Comparison of ENCODE assay signal across 12 mouse cellular contexts in the genomic region with DNA sequence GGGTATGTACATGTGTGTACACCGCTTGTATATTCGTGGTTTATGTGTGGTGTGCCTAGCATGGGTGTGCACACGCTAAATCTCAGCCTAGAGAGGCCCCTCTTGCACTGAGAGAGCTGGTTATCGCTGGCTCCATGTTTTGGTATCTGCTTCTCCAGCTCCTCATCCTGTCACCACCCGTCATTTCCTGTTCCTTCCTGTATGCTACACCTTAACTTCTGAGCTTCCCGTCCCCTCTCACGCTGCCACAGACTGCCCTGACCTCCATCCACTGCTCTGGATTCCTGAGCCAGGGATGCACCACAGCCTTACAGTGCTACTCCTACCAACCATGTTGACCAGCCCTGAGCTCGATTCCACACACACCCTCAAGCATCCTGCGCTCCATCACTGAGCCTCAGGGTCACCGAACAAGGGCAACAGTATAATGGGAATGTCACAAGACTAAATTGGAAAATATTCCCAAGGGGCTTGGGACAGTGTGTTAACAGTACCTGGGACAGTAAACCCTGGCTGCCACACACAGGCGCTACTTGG. TPM values are rescaled to one million over a fixed set of nuclear protein-coding genes. Genes with fewer than 3 reads are reported as not detected.
DNase-seq lines count a peak whose midpoint lies in the region; ATAC-seq and TF ChIP-seq lines count a peak whose summit lies in the region.
"Had no signal": no experiment of that assay in that cellular context is flagged by ENCODE, and none has a peak within 500 bp of the region (broad histone marks: within the 10 kb centered on the region; RNA-seq: fewer than 3 reads in every experiment).

No protein-coding gene starts in this region.

- no peak overlapping the region for H3K4me2 ChIP-seq in hindbrain, postnatal 0 days (ENCODE audit: low read depth, low read length)

- TF ChIP-seq POLR2A in small intestine, adult 2 months (IDR thresholded peaks at IDR 0.05; ENCODE audit: low read depth, low read length): no peak

- no peaks in the 10 kb centered on the region for H3K27me3 ChIP-seq in hindbrain, embryonic 10.5 days (ENCODE audit: insufficient read depth, poor library complexity, severe bottlenecking)
- no peaks in the 10 kb centered on the region for H3K27me3 ChIP-seq in hindbrain, postnatal 0 days (ENCODE audit: insufficient read depth, low read length)
- H3K27me3 ChIP-seq in small intestine, adult 2 months (ENCODE audit: control insufficient read depth, insufficient read depth, low read length): no peaks in the 10 kb centered on the region
- H3K27me3 ChIP-seq: liver, embryonic 15.5 days had no signal

- no peak overlapping the region for H3K9ac ChIP-seq in hindbrain, postnatal 0 days (replicated peaks; ENCODE audit: low read length)
- H3K9ac ChIP-seq: liver, embryonic 15.5 days had no signal

- peak overlapping the region; percentile 70 for H3K27ac ChIP-seq in hindbrain, embryonic 10.5 days
- H3K27ac ChIP-seq in hindbrain, postnatal 0 days: no peak overlapping the region
- H3K27ac ChIP-seq in small intestine, adult 2 months (ENCODE audit: insufficient read depth, low read depth, low read length): peak overlapping the region; percentile 17
- H3K27ac ChIP-seq: heart, adult 2 months; liver, embryonic 15.5 days had no signal

- H3K9me3 ChIP-seq in hindbrain, embryonic 10.5 days: no peaks in the 10 kb centered on the region
- no peaks in the 10 kb centered on the region for H3K9me3 ChIP-seq in hindbrain, postnatal 0 days (ENCODE audit: low read length)
- H3K9me3 ChIP-seq: G1E; liver, embryonic 15.5 days had no signal

- H3K36me3 ChIP-seq in hindbrain, embryonic 10.5 days: peaks cover 54% of the 10 kb centered on the region
- H3K36me3 ChIP-seq in hindbrain, postnatal 0 days (ENCODE audit: insufficient read depth, low read length): no peaks in the 10 kb centered on the region
- peaks cover 93% of the 10 kb centered on the region for H3K36me3 ChIP-seq in small intestine, adult 2 months (ENCODE audit: control insufficient read depth, insufficient read depth, low read length)

- H3K4me1 ChIP-seq in hindbrain, embryonic 10.5 days (replicated peaks): peaks cover 94% of the 10 kb centered on the region
- peaks cover 30% of the 10 kb centered on the region for H3K4me1 ChIP-seq in hindbrain, postnatal 0 days (ENCODE audit: insufficient read depth, low read length)
- peaks cover 21% of the 10 kb centered on the region for H3K4me1 ChIP-seq in small intestine, adult 2 months (ENCODE audit: control insufficient read depth, insufficient read depth, insufficient read length, low read length)

- DNase-seq in hindbrain, embryonic 10.5 days (ENCODE audit: low spot score): no peak
- no peak for DNase-seq in hindbrain, postnatal 0 days (ENCODE audit: low spot score)
- DNase-seq in testis, postnatal 10 days (ENCODE audit: low spot score): peak; percentile 32
- DNase-seq in testis, postnatal 14 days (ENCODE audit: low spot score): no peak
- peak; percentile 66 for DNase-seq in induced T-regulatory cell, adult 2 months (ENCODE audit: low read depth)
- no peak for DNase-seq in gastrocnemius, adult 8-10 months (ENCODE audit: low spot score in 2 of 2)
- DNase-seq: adrenal gland, postnatal 25 days; cerebellum, postnatal 36 days had no signal

- TF ChIP-seq CTCF in hindbrain, postnatal 0 days (IDR thresholded peaks at IDR 0.05; ENCODE audit: low read depth): no peak
- TF ChIP-seq CTCF in small intestine, adult 2 months (IDR thresholded peaks at IDR 0.05; ENCODE audit: extremely low read depth, insufficient read length, insufficient replicate concordance, low read depth, low read length): no peak

- H3K4me3 ChIP-seq in hindbrain, embryonic 10.5 days: no peak overlapping the region
- no peak overlapping the region for H3K4me3 ChIP-seq in hindbrain, postnatal 0 days (ENCODE audit: low read length)
- no peak overlapping the region for H3K4me3 ChIP-seq in small intestine, adult 2 months (ENCODE audit: low read depth, low read length)
- H3K4me3 ChIP-seq: heart, adult 2 months; liver, embryonic 15.5 days had no signal

- no peak for ATAC-seq in hindbrain, postnatal 0 days

- 90% methylated on average over 11 of the region's 11 CpGs for WGBS in hindbrain, embryonic 10.5 days
- WGBS in hindbrain, postnatal 0 days: 85% methylated on average over 11 of the region's 11 CpGs
- 83% methylated on average over 11 of the region's 11 CpGs for WGBS in small intestine, adult 2 months

RNA-seq across cellular contexts. Expression of a gene that starts 39.5 kb away (rescaled TPM):
- 85.2 and 99.4 TPM in 2 replicates for polyA plus RNA-seq in hindbrain, embryonic 10.5 days (2016; fragmentation: Nextera tagmentation; extraction: Ambion mirVana)
- 44.7 and 52.6 TPM in 2 replicates for total RNA-seq in hindbrain, postnatal 0 days (2014; rRNA removed)
- 62.4 and 72.7 TPM in 2 replicates for polyA plus RNA-seq in hindbrain, postnatal 0 days (2015; fragmentation: Nextera tagmentation; extraction: Ambion mirVana)
- 95.0 and 368 TPM in 2 replicates for polyA plus RNA-seq in small intestine, adult 2 months (2012; rRNA removed)
- 1 to 10 TPM in 3 of 4 experiments, under 1 TPM in 1; 0.58 to 1.5 (median 1.3) TPM for total RNA-seq in gastrocnemius, adult 8-10 months (2022)

Comparison
In these comparisons a context has a peak if more than half of its experiments do, and no peak if none do; other contexts are left out.
1. DNase-seq: peak in testis, postnatal 10 days (single experiment) and induced T-regulatory cell, adult 2 months (single experiment); none in hindbrain, embryonic 10.5 days (single experiment), hindbrain, postnatal 0 days (single experiment), testis, postnatal 14 days (single experiment) and gastrocnemius, adult 8-10 months (0 of 2).